Mouse (Mus musculus): ENCODE measurements around the gene Sqor. TPM values are rescaled to one million over a fixed set of nuclear protein-coding genes. Genes with fewer than 3 reads are reported as not detected.
A peak's percentile ranks its signal among the peaks of the same experiment; 100 is the strongest.

The Sqor gene
- polyA plus RNA-seq, 1 experiment from 2014 or later = 7.5 TPM

DNA sequence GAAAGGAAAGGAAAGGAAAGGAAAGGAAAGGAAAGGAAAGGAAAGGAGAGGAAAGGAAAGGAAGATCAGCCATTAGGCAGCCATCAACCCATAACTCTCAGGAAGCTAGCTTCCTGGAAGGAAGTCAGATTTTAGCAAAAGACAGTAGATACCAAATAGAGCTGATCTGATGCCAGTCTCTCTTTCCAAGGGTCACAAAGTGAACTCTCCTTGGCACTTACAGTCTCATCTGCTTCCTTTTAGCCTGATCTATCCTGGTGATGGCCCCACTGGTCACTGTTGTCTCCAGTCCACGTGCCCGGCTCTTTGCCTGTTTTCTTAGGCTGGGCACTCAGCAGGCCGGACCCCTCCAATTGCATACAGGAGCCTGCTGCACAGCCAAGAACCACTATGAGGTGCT lies 19.7 kb downstream of the Sqor start:
- no peaks in the 10 kb centered on the region for H3K4me1 ChIP-seq
- no peak for ATAC-seq (ENCODE audit: insufficient number of reproducible peaks, low FRiP score, low TSS enrichment, low read depth)
- no peaks in the 10 kb centered on the region for H3K9me3 ChIP-seq (replicated peaks)
- no peak overlapping the region for H3K9ac ChIP-seq
- no peak overlapping the region for H3K27ac ChIP-seq (replicated peaks)
- WGBS = 90% methylated on average over 3 of the region's 3 CpGs
- H3K36me3 ChIP-seq = no peaks in the 10 kb centered on the region
- no peak overlapping the region for H3K4me3 ChIP-seq (replicated peaks)
- no peaks in the 10 kb centered on the region for H3K27me3 ChIP-seq
- no peak overlapping the region for H3K4me2 ChIP-seq (replicated peaks)

DNA sequence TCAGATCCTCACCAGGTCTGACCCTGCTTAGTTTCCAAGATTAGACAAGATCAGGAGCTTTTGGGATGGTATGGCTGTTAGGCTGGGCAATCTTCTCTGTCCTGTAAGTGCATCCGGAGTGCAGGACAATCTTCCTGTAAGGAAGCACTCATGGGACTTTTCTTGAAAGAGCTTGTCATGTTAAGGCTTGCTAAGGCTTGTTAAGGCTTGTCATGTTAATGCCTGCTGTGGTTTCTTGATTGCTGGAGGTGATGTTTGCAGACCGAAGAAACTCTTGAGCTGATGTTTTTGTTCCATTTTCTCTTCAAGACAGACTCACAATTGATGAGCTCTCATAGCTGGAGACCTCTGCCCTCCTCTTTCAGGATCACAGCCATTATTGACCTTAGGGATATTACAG lies 21.1 kb downstream of the Sqor start:
- Histone ChIP-seq H3K4me1 (no peaks in the 10 kb centered on the region), H3K27ac (replicated peaks) (no peak overlapping the region), H3K9ac (no peak overlapping the region), H3K36me3 (no peaks in the 10 kb centered on the region), H3K9me3 (replicated peaks) (no peaks in the 10 kb centered on the region), H3K4me3 (replicated peaks) (no peak overlapping the region), H3K4me2 (replicated peaks) (no peak overlapping the region), H3K27me3 (no peaks in the 10 kb centered on the region)
- WGBS = 64% methylated on average over 2 of the region's 2 CpGs
- ATAC-seq (ENCODE audit: insufficient number of reproducible peaks, low FRiP score, low TSS enrichment, low read depth) = no peak

DNA sequence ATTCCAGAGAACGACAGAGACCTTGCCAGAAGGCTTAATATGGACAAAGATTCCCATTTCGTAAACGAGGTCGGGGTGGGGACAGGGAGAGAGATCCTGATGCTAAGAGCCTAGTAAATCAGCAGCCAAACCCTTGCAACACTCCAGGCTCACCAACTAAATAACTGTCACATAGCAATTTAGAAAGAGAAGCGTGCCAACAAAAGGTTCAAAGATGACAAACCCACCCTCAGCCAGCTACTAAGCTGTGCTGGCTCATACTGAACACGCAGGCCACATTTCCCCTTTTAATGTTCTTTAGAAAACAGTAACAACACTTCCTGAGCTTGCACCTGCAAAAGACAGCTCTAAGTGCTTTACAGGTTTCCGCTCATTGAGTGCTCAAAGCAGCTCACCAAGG lies 24.3 kb downstream of the Sqor start:
- Histone ChIP-seq H3K4me3 (replicated peaks) (no peak overlapping the region), H3K9me3 (replicated peaks) (no peaks in the 10 kb centered on the region), H3K9ac (no peak overlapping the region), H3K4me2 (replicated peaks) (no peak overlapping the region), H3K36me3 (no peaks in the 10 kb centered on the region), H3K27ac (replicated peaks) (no peak overlapping the region), H3K4me1 (no peaks in the 10 kb centered on the region), H3K27me3 (no peaks in the 10 kb centered on the region)
- ATAC-seq (ENCODE audit: insufficient number of reproducible peaks, low FRiP score, low TSS enrichment, low read depth) = no peak
- 68% methylated on average over 7 of the region's 7 CpGs for WGBS

DNA sequence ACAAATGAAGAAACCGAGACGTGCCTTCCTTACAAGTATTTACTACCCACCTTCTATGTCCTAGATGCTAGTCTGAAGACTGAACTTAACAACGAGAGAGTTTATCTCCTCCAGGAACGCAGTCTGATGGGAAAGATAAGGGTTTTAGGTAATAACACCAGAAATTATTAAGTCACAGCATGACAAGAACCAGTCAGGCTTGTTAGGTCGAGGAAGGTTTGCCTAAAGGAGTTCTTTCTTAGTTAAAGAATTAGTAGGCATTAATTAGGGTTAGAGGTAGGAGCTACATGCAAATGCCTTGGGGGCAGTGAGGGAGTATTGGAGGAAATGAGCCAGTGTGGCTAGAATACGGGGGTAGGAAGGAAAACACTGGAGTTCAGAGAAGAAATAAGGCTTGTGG lies 24.7 kb downstream of the Sqor start:
- Histone ChIP-seq H3K36me3 (no peaks in the 10 kb centered on the region), H3K9me3 (replicated peaks) (no peaks in the 10 kb centered on the region), H3K27ac (replicated peaks) (no peak overlapping the region), H3K4me2 (replicated peaks) (no peak overlapping the region), H3K9ac (no peak overlapping the region), H3K4me3 (replicated peaks) (no peak overlapping the region), H3K4me1 (no peaks in the 10 kb centered on the region), H3K27me3 (no peaks in the 10 kb centered on the region)
- ATAC-seq (ENCODE audit: insufficient number of reproducible peaks, low FRiP score, low TSS enrichment, low read depth) = no peak
- 51% methylated on average over 6 of the region's 6 CpGs for WGBS

DNA sequence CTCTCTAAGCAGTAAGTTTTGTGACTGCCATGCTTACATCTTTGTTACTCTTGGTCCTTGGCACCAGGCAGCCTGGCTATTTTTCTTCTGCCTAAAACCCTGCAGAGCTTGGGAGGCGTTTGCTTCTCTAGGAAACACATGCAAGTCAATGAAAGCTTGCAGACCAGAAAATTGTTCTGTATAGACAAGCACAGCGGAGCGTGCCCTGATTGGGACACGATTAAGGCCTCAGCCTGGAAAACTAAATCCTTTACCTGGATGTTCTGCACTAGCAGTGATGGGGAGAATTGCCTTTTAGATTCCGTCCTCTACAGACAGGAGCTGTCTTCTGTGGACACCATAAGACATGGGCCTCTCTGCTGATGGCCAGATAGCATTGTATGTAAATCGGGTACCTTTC lies 39.4 kb downstream of the Sqor start:
- H3K4me3 ChIP-seq (replicated peaks) = no peak overlapping the region
- no peak for ATAC-seq (ENCODE audit: insufficient number of reproducible peaks, low FRiP score, low TSS enrichment, low read depth)
- no peak overlapping the region for H3K9ac ChIP-seq
- H3K27me3 ChIP-seq = no peaks in the 10 kb centered on the region
- no peak overlapping the region for H3K27ac ChIP-seq (replicated peaks)
- no peaks in the 10 kb centered on the region for H3K9me3 ChIP-seq (replicated peaks)
- H3K36me3 ChIP-seq = no peaks in the 10 kb centered on the region
- H3K4me2 ChIP-seq (replicated peaks) = no peak overlapping the region
- 86% methylated on average over 6 of the region's 6 CpGs for WGBS
- no peaks in the 10 kb centered on the region for H3K4me1 ChIP-seq

DNA sequence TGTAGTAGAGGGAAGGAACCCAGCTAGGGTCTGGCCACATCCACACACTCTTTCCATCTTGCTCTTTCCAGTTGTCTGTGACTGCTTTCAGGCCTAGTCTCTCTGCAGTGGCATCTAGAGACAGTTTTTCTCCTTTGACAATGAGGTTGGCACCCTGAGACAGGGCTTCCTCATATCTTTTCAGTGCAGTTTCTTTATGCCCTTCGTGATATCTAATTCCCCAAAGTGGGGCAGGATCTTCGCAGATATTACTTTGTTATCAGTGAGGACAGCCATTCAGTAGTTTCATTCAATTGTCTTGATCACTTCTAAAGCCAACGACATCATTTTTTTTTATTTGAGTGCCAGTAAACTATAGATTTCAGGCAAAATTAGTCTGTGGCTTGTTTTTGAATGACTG lies 41.0 kb downstream of the Sqor start:
- no peaks in the 10 kb centered on the region for H3K9me3 ChIP-seq (replicated peaks)
- H3K27ac ChIP-seq (replicated peaks) = no peak overlapping the region
- H3K4me1 ChIP-seq = no peaks in the 10 kb centered on the region
- no peak overlapping the region for H3K4me3 ChIP-seq (replicated peaks)
- H3K4me2 ChIP-seq (replicated peaks) = no peak overlapping the region
- H3K36me3 ChIP-seq = no peaks in the 10 kb centered on the region
- H3K9ac ChIP-seq = no peak overlapping the region
- H3K27me3 ChIP-seq = no peaks in the 10 kb centered on the region
- no peak for ATAC-seq (ENCODE audit: insufficient number of reproducible peaks, low FRiP score, low TSS enrichment, low read depth)
- WGBS = 87% methylated on average over 3 of the region's 3 CpGs

DNA sequence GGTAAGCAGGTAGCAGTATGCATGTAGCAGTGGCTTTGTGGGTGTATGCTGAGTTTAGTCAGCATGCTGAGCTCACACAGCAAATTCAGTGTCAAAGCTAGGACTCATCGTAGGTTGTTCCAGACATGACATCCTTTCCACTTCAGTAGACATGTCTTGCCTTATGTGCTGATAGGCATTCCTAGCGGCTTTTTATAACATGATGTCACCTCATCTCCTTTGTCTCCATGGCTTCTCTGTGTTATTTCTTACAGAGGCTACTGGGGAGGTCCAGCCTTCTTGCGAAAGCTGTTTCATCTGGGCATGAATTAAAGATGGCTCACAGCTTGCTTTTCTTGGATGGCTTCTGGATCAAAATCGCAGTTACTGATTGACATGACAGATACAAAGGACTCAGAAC lies 44.0 kb downstream of the Sqor start:
- Histone ChIP-seq H3K27ac (replicated peaks) (no peak overlapping the region), H3K36me3 (no peaks in the 10 kb centered on the region), H3K27me3 (no peaks in the 10 kb centered on the region), H3K9me3 (replicated peaks) (no peaks in the 10 kb centered on the region), H3K4me2 (replicated peaks) (no peak overlapping the region), H3K9ac (no peak overlapping the region), H3K4me1 (no peaks in the 10 kb centered on the region), H3K4me3 (replicated peaks) (no peak overlapping the region)
- 86% methylated on average over 4 of the region's 4 CpGs for WGBS
- no peak for ATAC-seq (ENCODE audit: insufficient number of reproducible peaks, low FRiP score, low TSS enrichment, low read depth)

DNA sequence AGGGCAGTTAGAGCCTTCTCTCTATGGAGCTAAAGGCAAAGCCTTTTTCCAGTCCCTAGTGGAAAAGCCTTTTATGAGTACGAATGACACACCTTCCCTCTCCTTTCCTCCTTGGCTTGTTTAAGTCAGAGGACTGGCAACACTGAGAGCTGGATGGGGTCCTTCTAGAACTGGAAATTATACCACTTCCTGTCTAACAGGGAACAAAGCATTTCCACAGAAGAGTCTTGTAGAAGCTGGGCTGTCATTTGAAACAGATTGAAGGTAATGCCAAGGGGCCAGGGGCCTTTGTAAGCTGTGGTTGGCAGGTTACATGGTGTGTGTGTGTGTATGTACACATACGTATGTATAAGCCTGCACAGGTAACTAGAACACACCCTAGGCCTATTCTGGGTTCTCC lies 51.9 kb downstream of the Sqor start:
- Histone ChIP-seq H3K9ac (no peak overlapping the region), H3K36me3 (no peaks in the 10 kb centered on the region), H3K4me2 (replicated peaks) (no peak overlapping the region), H3K9me3 (replicated peaks) (no peaks in the 10 kb centered on the region), H3K27ac (replicated peaks) (no peak overlapping the region), H3K4me1 (no peaks in the 10 kb centered on the region), H3K4me3 (replicated peaks) (no peak overlapping the region), H3K27me3 (no peaks in the 10 kb centered on the region)
- no peak for ATAC-seq (ENCODE audit: insufficient number of reproducible peaks, low FRiP score, low TSS enrichment, low read depth)
- WGBS = 73% methylated on average over 2 of the region's 2 CpGs

DNA sequence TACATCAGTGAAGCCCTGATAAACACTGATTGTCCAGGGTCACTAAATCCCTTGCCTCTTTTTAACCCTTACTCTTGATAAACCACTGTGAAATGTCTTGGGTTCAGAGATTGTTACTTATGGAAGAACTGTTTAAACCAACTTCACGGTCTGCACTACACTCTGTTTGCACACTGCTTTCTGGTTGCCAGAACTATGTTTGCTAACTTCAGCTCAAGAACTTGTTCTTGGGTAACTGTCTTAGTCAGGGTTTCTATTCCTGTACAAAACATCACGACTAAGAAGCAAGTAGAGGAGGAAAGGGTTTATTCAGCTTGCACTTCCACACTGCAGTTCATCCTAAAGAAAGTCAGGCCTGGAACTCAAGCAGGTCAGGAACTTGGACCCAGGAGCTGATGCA lies 56.2 kb downstream of the Sqor start:
- ATAC-seq (ENCODE audit: insufficient number of reproducible peaks, low FRiP score, low TSS enrichment, low read depth) = no peak
- H3K4me2 ChIP-seq (replicated peaks) = no peak overlapping the region
- H3K4me3 ChIP-seq (replicated peaks) = no peak overlapping the region
- H3K9ac ChIP-seq = no peak overlapping the region
- no peaks in the 10 kb centered on the region for H3K4me1 ChIP-seq
- no peaks in the 10 kb centered on the region for H3K9me3 ChIP-seq (replicated peaks)
- no peaks in the 10 kb centered on the region for H3K36me3 ChIP-seq
- WGBS = 62% methylated on average over 2 of the region's 2 CpGs
- no peaks in the 10 kb centered on the region for H3K27me3 ChIP-seq
- no peak overlapping the region for H3K27ac ChIP-seq (replicated peaks)

DNA sequence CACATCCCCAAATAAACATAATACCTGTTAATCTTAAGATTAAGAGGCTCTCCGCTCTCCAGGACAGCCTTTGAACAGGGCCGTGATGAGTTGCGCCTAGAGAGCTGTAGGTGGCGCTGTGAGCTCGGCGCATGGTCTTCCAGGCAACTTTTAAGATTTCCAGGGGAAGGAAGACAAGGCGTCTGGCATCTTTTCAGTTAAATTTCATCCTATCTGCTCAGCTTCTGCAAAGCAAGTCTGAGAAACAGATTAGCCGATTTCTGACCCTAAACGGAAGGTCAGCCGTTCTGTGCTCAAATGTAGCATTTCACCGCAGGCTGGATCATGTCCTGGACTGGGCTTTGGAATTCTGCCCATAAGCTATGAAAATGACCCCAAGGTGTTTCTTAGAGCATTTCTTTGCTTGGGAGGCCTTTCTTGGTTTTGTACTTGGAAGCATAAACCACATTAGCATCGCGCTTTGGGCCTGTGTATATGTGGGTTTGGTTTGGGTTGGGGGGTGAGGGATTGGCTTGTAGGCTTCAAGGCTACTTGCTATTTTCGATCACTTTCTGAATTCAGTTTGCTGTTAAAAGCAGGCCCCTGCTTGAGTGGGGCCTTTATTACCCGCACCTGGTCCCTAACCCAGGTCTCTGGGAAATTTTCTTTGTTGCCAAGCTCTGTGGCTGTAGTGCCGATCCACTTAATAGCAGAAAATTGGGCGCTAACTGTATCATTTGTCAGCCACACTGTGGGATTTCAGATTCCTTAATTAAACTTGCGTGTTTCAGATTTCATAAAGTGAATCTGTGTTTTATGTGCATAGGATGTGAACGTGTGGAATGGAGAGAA lies 60.6 kb downstream of the Sqor start:
- H3K27ac ChIP-seq (replicated peaks) = no peak overlapping the region
- no peak for ATAC-seq (ENCODE audit: insufficient number of reproducible peaks, low FRiP score, low TSS enrichment, low read depth)
- no peaks in the 10 kb centered on the region for H3K4me1 ChIP-seq
- H3K4me3 ChIP-seq (replicated peaks) = no peak overlapping the region; the same call in 1 of the 2 replicates
- 28% methylated on average over 19 of the region's 19 CpGs for WGBS
- no peak overlapping the region for H3K9ac ChIP-seq
- no peaks in the 10 kb centered on the region for H3K27me3 ChIP-seq
- no peaks in the 10 kb centered on the region for H3K36me3 ChIP-seq
- peak overlapping the region; percentile 37 for H3K4me2 ChIP-seq (replicated peaks)
- no peaks in the 10 kb centered on the region for H3K9me3 ChIP-seq (replicated peaks)

DNA sequence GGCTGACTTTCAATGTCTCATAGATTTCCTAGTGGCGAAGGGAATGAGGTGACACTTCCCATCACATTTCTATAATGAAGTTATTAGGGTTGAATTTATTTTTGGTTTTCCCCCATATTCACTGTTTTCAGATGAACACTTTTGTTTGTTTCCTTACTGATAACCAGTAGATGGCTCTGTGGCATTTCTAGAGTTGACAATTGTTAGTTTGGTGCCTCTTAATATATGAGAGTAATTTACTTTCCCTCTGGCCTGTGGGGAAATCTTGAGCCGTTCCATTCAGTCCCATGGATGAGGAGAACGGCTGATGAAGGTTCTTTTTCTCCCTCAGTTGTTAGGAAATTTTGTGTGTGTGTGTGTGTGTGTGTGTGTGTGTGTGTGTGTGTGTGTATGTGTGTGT lies 61.3 kb downstream of the Sqor start:
- no peak overlapping the region for H3K4me3 ChIP-seq (replicated peaks)
- 46% methylated on average over 3 of the region's 3 CpGs for WGBS
- no peak overlapping the region for H3K4me2 ChIP-seq (replicated peaks)
- no peaks in the 10 kb centered on the region for H3K36me3 ChIP-seq
- no peaks in the 10 kb centered on the region for H3K27me3 ChIP-seq
- no peak for ATAC-seq (ENCODE audit: insufficient number of reproducible peaks, low FRiP score, low TSS enrichment, low read depth)
- no peaks in the 10 kb centered on the region for H3K4me1 ChIP-seq
- H3K9ac ChIP-seq = no peak overlapping the region
- H3K27ac ChIP-seq (replicated peaks) = no peak overlapping the region
- no peaks in the 10 kb centered on the region for H3K9me3 ChIP-seq (replicated peaks)

DNA sequence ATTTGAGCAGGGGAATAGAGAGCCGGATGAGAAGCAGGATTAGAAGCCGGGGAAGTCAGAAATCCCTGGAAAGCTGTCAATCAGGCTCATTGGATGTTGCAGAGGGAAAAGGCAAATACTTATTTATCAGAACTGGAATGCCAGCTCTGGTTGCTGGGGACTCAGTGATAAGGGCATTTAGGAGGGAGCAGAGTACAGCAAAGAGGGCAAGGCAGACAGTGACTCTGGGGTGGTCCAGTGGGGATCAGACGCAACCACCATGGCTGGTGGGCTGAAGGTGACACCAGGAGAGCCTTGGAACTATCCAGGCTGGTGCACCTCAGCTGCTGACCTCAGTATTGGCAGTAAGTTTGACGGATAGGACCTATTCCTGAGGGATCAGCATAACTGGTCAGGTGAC lies 89.6 kb downstream of the Sqor start:
- Histone ChIP-seq H3K4me1 (no peaks in the 10 kb centered on the region), H3K4me3 (replicated peaks) (no peak overlapping the region), H3K4me2 (replicated peaks) (no peak overlapping the region), H3K36me3 (no peaks in the 10 kb centered on the region), H3K9ac (no peak overlapping the region), H3K9me3 (replicated peaks) (no peaks in the 10 kb centered on the region), H3K27me3 (no peaks in the 10 kb centered on the region), H3K27ac (replicated peaks) (no peak overlapping the region)
- 55% methylated on average over 4 of the region's 4 CpGs for WGBS
- ATAC-seq (ENCODE audit: insufficient number of reproducible peaks, low FRiP score, low TSS enrichment, low read depth) = no peak

Data from embryonic facial prominence, embryonic 15.5 days (tissue).